Mouse (Mus musculus) embryonic fibroblast, embryonic 13.5 days (primary cell): ENCODE measurements around the gene Uqcc3.

Experiments
- CTCF ChIP-seq: IDR thresholded peaks from 2 replicates; pipeline ENCODE4 v1.5.1; 2011; ENCODE audit warnings: mild to moderate bottlenecking, control low read depth, low read length, moderate library complexity, borderline replicate concordance; ENCODE audit not compliant: insufficient read depth
- POLR2A ChIP-seq: IDR thresholded peaks from 2 replicates; pipeline ENCODE4 v1.6.1; 2011; ENCODE audit warnings: low read depth, mild to moderate bottlenecking, control low read depth, low read length, moderate library complexity

GRCm38 (mm10) chr19:8831262-8831661 is 49.5 kb downstream of the Uqcc3 start:
- TF ChIP-seq CTCF, result no peak
- no peak for TF ChIP-seq POLR2A
